Mouse (Mus musculus): ENCODE results near the gene Arr3. TPM values are rescaled to one million over a fixed set of nuclear protein-coding genes. Genes with fewer than 3 reads are reported as not detected.

The Arr3 gene
- polyA plus RNA-seq, 1 experiment from 2014 or later: not detected

Other genes with a start within 250 kb of the Arr3 start
- gene Otud6a, start 176.5 kb upstream of the Arr3 start, polyA plus RNA-seq (2014; fragmentation: Nextera tagmentation; extraction: Ambion mirVana): not detected in 2 replicates
- 0.39 and 0.40 TPM in 2 replicates for gene Awat2, start 162.8 kb upstream of the Arr3 start, polyA plus RNA-seq (2014; fragmentation: Nextera tagmentation; extraction: Ambion mirVana)
- gene Igbp1, start 111.2 kb upstream of the Arr3 start, polyA plus RNA-seq (2014; fragmentation: Nextera tagmentation; extraction: Ambion mirVana): 43.1 and 43.7 TPM in 2 replicates
- gene Dgat2l6, start 80.7 kb upstream of the Arr3 start, polyA plus RNA-seq (2014; fragmentation: Nextera tagmentation; extraction: Ambion mirVana): not detected in 2 replicates
- not detected in 2 replicates for gene Awat1, start 33.2 kb upstream of the Arr3 start, polyA plus RNA-seq (2014; fragmentation: Nextera tagmentation; extraction: Ambion mirVana)
- gene P2ry4, start 10.6 kb upstream of the Arr3 start, polyA plus RNA-seq (2014; fragmentation: Nextera tagmentation; extraction: Ambion mirVana): not detected in 2 replicates
- 52.3 and 58.7 TPM in 2 replicates for gene Kif4, start 20.2 kb downstream of the Arr3 start, polyA plus RNA-seq (2014; fragmentation: Nextera tagmentation; extraction: Ambion mirVana)
- 148 and 161 TPM in 2 replicates for gene Pdzd11, start 21.1 kb downstream of the Arr3 start, polyA plus RNA-seq (2014; fragmentation: Nextera tagmentation; extraction: Ambion mirVana)
- 13.7 and 19.7 TPM in 2 replicates for gene Gdpd2, start 124.4 kb downstream of the Arr3 start, polyA plus RNA-seq (2014; fragmentation: Nextera tagmentation; extraction: Ambion mirVana)
- 7.5 and 9.7 TPM in 2 replicates for gene Dlg3, start 162.2 kb downstream of the Arr3 start, polyA plus RNA-seq (2014; fragmentation: Nextera tagmentation; extraction: Ambion mirVana)

All from midbrain, embryonic 11.5 days (tissue).